Mouse (Mus musculus): ENCODE data around the gene Gm20489.
A peak's percentile ranks its signal among the peaks of the same experiment; 100 is the strongest.

Gene Gm20489

DNA sequence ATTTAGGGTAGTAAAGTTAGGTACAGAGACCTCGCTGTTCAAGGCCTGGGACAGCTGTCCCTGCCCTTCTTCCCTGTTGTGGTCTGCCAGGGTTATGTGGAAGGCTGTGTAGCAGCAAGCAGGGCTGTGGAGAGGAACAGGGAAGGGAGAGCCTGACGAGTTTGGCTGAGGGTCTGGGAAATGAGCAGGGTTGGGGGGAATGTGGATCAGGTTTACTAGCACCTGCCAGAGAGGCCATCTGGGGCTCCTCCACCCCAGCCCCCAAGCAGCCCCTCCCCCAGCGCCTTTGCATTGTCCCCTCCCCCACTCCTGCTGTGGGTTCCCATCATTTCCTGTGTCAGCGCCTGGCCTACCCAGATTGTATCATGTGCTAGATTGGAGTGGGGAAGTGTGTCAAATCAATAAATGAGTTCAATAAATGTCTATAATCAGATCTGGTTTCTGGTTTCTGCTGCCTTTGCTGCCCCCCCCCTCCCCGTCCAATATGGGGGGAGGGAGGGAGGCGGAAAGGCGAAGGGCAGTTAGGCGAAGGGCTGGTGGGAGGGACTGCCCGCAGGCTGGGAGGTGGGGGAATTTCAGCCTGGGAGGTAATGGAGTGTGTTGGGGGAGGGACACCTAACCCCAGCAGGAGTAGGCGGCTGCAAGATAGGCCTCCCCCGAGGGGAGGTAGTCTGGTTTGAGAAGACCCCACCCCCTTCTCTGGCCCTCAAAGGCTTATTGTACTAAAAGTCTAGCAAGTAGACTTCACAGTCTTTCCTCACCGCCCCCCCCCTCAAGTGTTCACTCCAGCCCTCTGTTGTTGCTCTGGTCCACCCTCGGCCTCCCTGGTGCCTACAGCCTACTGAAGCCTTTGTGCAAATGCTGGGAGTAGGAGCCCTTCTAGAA, 8.1 kb downstream of the Gm20489 start:
- no peak for DNase-seq

DNA sequence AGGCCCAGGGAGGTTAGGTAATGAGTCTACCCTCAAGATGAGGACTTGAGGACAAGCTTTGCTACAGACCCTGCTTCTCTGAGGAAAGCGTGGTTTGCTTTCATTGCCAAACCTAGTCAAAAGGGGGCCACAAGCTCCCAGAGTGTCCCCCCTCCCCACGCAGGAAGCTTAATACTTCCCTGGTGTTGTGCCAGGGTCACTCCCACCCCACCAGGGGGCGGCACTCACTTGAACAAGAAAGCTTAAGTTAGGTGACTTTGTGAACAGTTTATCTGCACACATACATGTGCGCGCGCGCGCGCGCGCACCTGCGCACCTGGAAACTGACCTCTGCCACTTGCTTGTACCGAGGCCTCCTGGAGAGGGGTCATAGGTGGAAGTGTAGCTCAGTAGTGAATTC, 12.2 kb downstream of the Gm20489 start:
- DNase-seq = no peak

DNA sequence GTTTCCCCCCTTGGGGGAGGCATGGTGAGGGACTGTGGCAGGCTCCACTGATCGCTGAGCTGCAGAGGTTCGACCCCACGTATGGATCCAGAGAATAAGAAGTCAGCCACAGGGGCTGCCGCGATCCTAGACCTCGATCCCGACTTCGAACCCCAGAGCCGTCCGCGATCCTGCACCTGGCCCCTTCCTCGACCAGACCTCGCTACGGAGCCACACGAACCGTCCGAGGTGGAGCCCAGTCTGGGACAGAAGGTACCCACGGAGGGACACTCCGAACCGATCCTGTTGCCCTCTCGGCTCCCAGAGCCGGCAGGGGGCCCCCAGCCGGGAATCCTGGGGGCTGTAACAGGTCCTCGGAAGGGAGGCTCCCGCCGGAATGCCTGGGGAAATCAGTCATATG, 14.1 kb downstream of the Gm20489 start:
- DNase-seq = no peak

DNA sequence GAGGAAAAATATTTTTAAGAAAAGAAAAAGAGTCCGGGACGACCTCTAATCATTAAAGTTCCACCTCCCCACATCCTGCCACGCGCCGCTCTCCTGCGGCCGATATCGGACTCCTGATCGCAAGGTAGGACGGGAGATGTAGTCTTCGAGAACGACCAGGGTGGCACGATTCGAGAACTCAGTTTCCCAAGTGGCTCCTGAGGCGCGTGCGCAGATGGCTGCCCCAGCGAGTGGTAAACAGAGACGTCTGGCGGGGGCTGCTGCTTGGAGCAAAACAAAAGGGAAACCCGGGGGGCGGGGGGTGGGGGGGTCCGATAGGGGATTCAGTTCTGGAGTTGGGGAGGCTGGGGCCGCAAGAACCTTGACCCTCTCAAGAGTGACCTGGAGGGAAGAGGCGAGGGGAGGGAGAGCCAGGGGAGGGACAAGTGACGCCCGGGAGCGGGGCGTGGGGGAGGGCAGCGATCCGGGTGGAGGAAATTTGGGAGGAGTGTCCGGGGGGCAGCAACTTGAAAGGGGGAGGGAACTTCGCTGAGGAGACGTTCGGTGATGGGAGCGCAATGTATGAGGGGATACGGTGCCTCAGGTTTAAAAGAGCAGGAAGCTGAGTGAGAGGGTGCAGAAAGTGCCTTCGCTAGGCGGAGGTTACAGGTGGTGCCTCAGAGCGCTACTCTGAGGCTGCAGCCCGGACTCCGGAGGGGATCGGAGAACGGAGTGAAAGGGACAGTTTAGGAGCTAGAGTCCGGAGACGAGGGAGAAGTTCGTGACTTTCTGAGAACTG, 14.7 kb downstream of the Gm20489 start, which contains the start of gene Foxo4:
TSS of gene Foxo4 (plus strand) at position 577 of the 778 bp plus-strand sequence.
- peak; percentile 82 for DNase-seq

DNA sequence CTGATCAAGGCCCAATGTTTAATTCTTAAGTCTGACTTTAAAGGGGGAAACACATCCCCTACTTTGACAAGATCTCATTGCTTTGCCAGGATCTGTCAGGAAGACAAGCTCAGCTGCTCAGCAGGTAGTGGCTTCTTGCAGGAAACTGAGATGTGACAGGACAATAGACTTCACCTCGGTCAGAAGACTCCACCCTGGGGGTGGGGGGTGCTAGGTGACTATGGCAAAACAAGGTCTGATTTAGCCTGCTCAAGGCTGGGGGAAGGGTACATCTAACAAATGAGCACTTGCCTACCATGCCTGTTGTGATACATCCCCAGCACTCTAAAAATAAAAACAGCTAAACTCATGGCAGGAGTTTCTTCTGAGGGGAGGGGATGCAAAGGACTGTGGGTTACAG, 23.8 kb downstream of the Gm20489 start:
- no peak for DNase-seq

DNA sequence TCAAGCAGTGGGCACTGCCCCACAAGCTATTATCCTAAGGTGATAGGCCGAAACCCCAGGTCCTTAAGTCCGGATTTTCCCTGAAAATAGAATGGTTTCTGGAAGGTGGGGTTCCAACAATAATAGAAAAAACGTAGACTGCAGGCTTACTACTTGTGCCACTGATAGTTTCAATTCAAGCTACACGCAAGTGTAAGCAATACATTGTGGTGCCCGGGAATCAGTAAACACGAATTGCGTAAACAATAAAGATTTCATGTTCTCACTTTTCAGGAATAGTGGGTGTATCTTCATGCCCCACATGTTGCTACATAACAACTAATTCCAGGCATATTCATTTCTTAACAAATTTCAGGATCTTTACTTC, 46.0 kb downstream of the Gm20489 start:
- DNase-seq = no peak

DNA sequence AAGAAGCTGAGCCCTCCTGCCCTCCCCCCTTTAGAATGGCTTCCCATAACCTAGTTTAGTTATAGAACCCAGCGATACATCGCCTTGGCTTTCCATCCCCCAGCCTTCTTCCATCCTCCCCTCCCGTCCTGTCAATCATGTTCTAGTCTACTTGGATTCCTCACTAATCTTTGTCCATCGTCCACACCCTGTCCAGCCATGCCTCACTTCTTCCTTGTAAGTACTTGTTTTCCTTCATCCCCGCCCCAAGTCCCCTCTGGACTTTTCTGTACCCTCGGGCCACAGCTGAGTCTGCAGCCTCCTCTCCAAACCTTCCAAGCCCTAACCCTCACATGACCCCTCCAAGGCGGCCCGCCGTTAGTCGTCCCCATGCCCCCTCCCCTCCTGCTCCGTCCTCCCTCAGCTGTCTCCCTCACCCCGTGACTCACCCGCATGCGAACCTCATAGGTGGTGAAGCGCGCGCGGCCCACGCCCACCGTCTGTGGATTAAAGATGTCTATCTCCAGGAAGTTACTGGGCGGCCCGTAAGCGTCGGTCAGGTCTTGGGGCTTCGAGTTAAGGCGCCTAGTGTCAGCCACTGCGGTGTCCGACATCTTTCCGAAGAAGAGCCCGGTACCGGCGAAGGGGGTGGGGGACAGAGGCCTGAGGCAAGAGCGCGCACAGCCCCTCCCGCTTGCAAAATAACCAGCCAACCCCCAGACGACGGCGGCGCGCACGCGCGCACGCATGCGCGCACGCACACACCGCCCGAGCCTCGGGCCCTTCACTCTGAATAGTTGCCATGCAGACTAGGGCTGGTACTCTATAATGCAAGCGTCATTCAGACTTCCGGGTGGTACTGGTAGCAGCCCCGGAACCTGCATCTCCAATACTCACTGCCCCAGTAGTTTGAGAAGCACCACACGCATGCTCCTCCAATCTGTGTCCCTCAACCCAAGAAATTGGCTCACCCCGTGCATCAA, 46.7 kb downstream of the Gm20489 start, which contains the start of gene Snx12:
TSS of gene Snx12 (minus strand) at position 730 of the 962 bp plus-strand sequence.
- peak; percentile 75 for DNase-seq

Data from right cerebral cortex, postnatal 14 days (tissue).